Mouse (Mus musculus): Measurements from ENCODE around the gene Marco. TPM values are rescaled to one million over a fixed set of nuclear protein-coding genes. Genes with fewer than 3 reads are reported as not detected.
A peak's percentile ranks its signal among the peaks of the same experiment; 100 is the strongest.

The Marco gene
- polyA plus RNA-seq, 2 experiments = 24.1 to 27.2 TPM

GRCm38 (mm10) chr1:120468891-120469290, 35.9 kb downstream of the Marco start:
- Histone ChIP-seq H3K27me3 (ENCODE audit: control insufficient read depth, insufficient read depth, low read length) (no peaks in the 10 kb centered on the region), H3K4me3 (ENCODE audit: insufficient read depth in 1 of 2, low read depth in 2 of 2, low read length in 2 of 2) (no peak overlapping the region), H3K9ac (replicated peaks) (no peak overlapping the region), H3K27ac (no peak overlapping the region), H3K4me2 (ENCODE audit: low read depth) (no peak overlapping the region), H3K9me3 (ENCODE audit: control insufficient read depth, low read length) (no peaks in the 10 kb centered on the region), H3K36me3 (replicated peaks; ENCODE audit: control insufficient read depth, insufficient read depth, low read depth) (no peaks in the 10 kb centered on the region), H3K4me1 (replicated peaks; ENCODE audit: control insufficient read depth in 2 of 2, insufficient read depth in 2 of 2, low read length in 1 of 2) (no peaks in the 10 kb centered on the region)
- DNase-seq (ENCODE audit: low read depth in 3 of 3, low spot score in 3 of 3) = no peak
- ATAC-seq (ENCODE audit: insufficient read depth) = no peak
- WGBS (ENCODE audit: insufficient replicate concordance) = 9% methylated on average over 15 of the region's 15 CpGs
- peak; percentile 73 for TF ChIP-seq CTCF (IDR thresholded peaks at IDR 0.05; ENCODE audit: low read depth)
- TF ChIP-seq EP300 (IDR thresholded peaks at IDR 0.05; ENCODE audit: low read depth) = no peak

GRCm38 (mm10) chr1:120467323-120467722, 37.5 kb downstream of the Marco start:
- ATAC-seq (ENCODE audit: insufficient read depth) = no peak
- Histone ChIP-seq H3K4me2 (ENCODE audit: low read depth) (no peak overlapping the region), H3K4me1 (replicated peaks; ENCODE audit: control insufficient read depth in 2 of 2, insufficient read depth in 2 of 2, low read length in 1 of 2) (no peaks in the 10 kb centered on the region), H3K27ac (no peak overlapping the region), H3K9ac (replicated peaks) (no peak overlapping the region), H3K27me3 (ENCODE audit: control insufficient read depth, insufficient read depth, low read length) (no peaks in the 10 kb centered on the region), H3K4me3 (ENCODE audit: insufficient read depth in 1 of 2, low read depth in 2 of 2, low read length in 2 of 2) (no peak overlapping the region), H3K36me3 (replicated peaks; ENCODE audit: control insufficient read depth, insufficient read depth, low read depth) (no peaks in the 10 kb centered on the region), H3K9me3 (ENCODE audit: control insufficient read depth, low read length) (no peaks in the 10 kb centered on the region)
- DNase-seq (ENCODE audit: low read depth in 3 of 3, low spot score in 3 of 3) = no peak
- WGBS (ENCODE audit: insufficient replicate concordance) = 37% methylated on average over 2 of the region's 2 CpGs
- TF ChIP-seq CTCF (IDR thresholded peaks at IDR 0.05; ENCODE audit: low read depth) (no peak), EP300 (IDR thresholded peaks at IDR 0.05; ENCODE audit: low read depth) (no peak)

- H3K4me2 ChIP-seq (ENCODE audit: low read depth) = no peak overlapping the region
- 33% methylated on average over 7 of the region's 7 CpGs for WGBS (ENCODE audit: insufficient replicate concordance)
- H3K36me3 ChIP-seq (replicated peaks; ENCODE audit: control insufficient read depth, insufficient read depth, low read depth) = no peaks in the 10 kb centered on the region
- no peak for TF ChIP-seq CTCF (IDR thresholded peaks at IDR 0.05; ENCODE audit: low read depth)
- no peak for TF ChIP-seq EP300 (IDR thresholded peaks at IDR 0.05; ENCODE audit: low read depth)
- no peaks in the 10 kb centered on the region for H3K27me3 ChIP-seq (ENCODE audit: control insufficient read depth, insufficient read depth, low read length)
- no peaks in the 10 kb centered on the region for H3K4me1 ChIP-seq (replicated peaks; ENCODE audit: control insufficient read depth in 2 of 2, insufficient read depth in 2 of 2, low read length in 1 of 2)
- no peak overlapping the region for H3K9ac ChIP-seq (replicated peaks)
- H3K4me3 ChIP-seq (ENCODE audit: insufficient read depth in 1 of 2, low read depth in 2 of 2, low read length in 2 of 2) = no peak overlapping the region
- no peaks in the 10 kb centered on the region for H3K9me3 ChIP-seq (ENCODE audit: control insufficient read depth, low read length)
- ATAC-seq (ENCODE audit: insufficient read depth) (no peak), DNase-seq (ENCODE audit: low read depth in 3 of 3, low spot score in 3 of 3) (no peak)
- H3K27ac ChIP-seq = no peak overlapping the region
Measured at GRCm38 (mm10) chr1:120466751-120467150, 38.1 kb downstream of the Marco start.

- Histone ChIP-seq H3K27me3 (ENCODE audit: control insufficient read depth, insufficient read depth, low read length) (no peaks in the 10 kb centered on the region), H3K27ac (no peak overlapping the region), H3K9ac (replicated peaks) (no peak overlapping the region), H3K4me3 (ENCODE audit: insufficient read depth in 1 of 2, low read depth in 2 of 2, low read length in 2 of 2) (no peak overlapping the region), H3K4me1 (replicated peaks; ENCODE audit: control insufficient read depth in 2 of 2, insufficient read depth in 2 of 2, low read length in 1 of 2) (no peaks in the 10 kb centered on the region), H3K9me3 (ENCODE audit: control insufficient read depth, low read length) (no peaks in the 10 kb centered on the region), H3K4me2 (ENCODE audit: low read depth) (no peak overlapping the region), H3K36me3 (replicated peaks; ENCODE audit: control insufficient read depth, insufficient read depth, low read depth) (no peaks in the 10 kb centered on the region)
- DNase-seq (ENCODE audit: low read depth in 3 of 3, low spot score in 3 of 3) = no peak
- 53% methylated on average over 6 of the region's 6 CpGs for WGBS (ENCODE audit: insufficient replicate concordance)
- no peak for ATAC-seq (ENCODE audit: insufficient read depth)
- TF ChIP-seq CTCF (IDR thresholded peaks at IDR 0.05; ENCODE audit: low read depth) = no peak
- TF ChIP-seq EP300 (IDR thresholded peaks at IDR 0.05; ENCODE audit: low read depth) = no peak
Measured at GRCm38 (mm10) chr1:120459032-120459431, 45.8 kb downstream of the Marco start.

GRCm38 (mm10) chr1:120458524-120458923, 46.3 kb downstream of the Marco start:
- no peak overlapping the region for H3K4me2 ChIP-seq (ENCODE audit: low read depth)
- H3K27me3 ChIP-seq (ENCODE audit: control insufficient read depth, insufficient read depth, low read length) = no peaks in the 10 kb centered on the region
- no peak overlapping the region for H3K9ac ChIP-seq (replicated peaks)
- H3K4me3 ChIP-seq (ENCODE audit: insufficient read depth in 1 of 2, low read depth in 2 of 2, low read length in 2 of 2) = no peak overlapping the region
- DNase-seq (ENCODE audit: low read depth in 3 of 3, low spot score in 3 of 3) (no peak), ATAC-seq (ENCODE audit: insufficient read depth) (no peak)
- TF ChIP-seq CTCF (IDR thresholded peaks at IDR 0.05; ENCODE audit: low read depth) = no peak
- no peak for TF ChIP-seq EP300 (IDR thresholded peaks at IDR 0.05; ENCODE audit: low read depth)
- H3K4me1 ChIP-seq (replicated peaks; ENCODE audit: control insufficient read depth in 2 of 2, insufficient read depth in 2 of 2, low read length in 1 of 2) = no peaks in the 10 kb centered on the region
- H3K36me3 ChIP-seq (replicated peaks; ENCODE audit: control insufficient read depth, insufficient read depth, low read depth) = no peaks in the 10 kb centered on the region
- H3K27ac ChIP-seq = no peak overlapping the region
- whole genome bisulfite sequencing (ENCODE audit: insufficient replicate concordance) = 34% methylated on average over 5 of the region's 5 CpGs
- no peaks in the 10 kb centered on the region for H3K9me3 ChIP-seq (ENCODE audit: control insufficient read depth, low read length)
